Mouse (Mus musculus) hindbrain, embryonic 16.5 days (tissue): ENCODE data around the gene Pdzd4. TPM values are rescaled to one million over a fixed set of nuclear protein-coding genes. Genes with fewer than 3 reads are reported as not detected.
A peak's percentile ranks its signal among the peaks of the same experiment; 100 is the strongest.

Experiments
- ATAC-seq: fragments of 200-750 bp; cut with Nextera tagmentation; 2 replicates; pipeline ENCODE4 v1.8.0; 2017; ENCODE audit warnings: moderate TSS enrichment, moderate library complexity
- H3K27ac ChIP-seq: fragments of 300-500 bp; sonication (generic); 2 replicates; pipeline ENCODE4 v1.5.1; 2014; ENCODE audit warnings: low read depth, mild to moderate bottlenecking, control low read depth, low read length, moderate library complexity
- H3K27me3 ChIP-seq: fragments of 300-500 bp; sonication (generic); replicated peaks from 2 replicates; pipeline ENCODE4 v1.6.1; 2014; ENCODE audit warnings: low read length; ENCODE audit not compliant: control insufficient read depth, insufficient read depth
- H3K36me3 ChIP-seq: fragments of 300-500 bp; sonication (generic); 2 replicates; pipeline ENCODE4 v1.6.1; 2014; ENCODE audit warnings: mild to moderate bottlenecking, low read length, moderate library complexity, mixed read lengths; ENCODE audit not compliant: control insufficient read depth, insufficient read depth
- H3K4me1 ChIP-seq: fragments of 300-500 bp; sonication (generic); 2 replicates; pipeline ENCODE4 v1.6.1; 2014; ENCODE audit warnings: low read depth, low read length; ENCODE audit not compliant: control insufficient read depth, insufficient read depth
- H3K4me2 ChIP-seq: fragments of 300-500 bp; sonication (generic); 2 replicates; pipeline ENCODE4 v1.6.1; 2014; ENCODE audit warnings: mild to moderate bottlenecking, low read length, control low read depth, moderate library complexity
- H3K4me3 ChIP-seq: fragments of 300-500 bp; sonication (generic); 2 replicates; pipeline ENCODE4 v1.5.1; 2014; ENCODE audit warnings: mild to moderate bottlenecking, low read length, control low read depth, moderate library complexity
- H3K9ac ChIP-seq: fragments of 300-500 bp; sonication (generic); 2 replicates; pipeline ENCODE4 v1.6.1; 2014; ENCODE audit warnings: low read depth, mild to moderate bottlenecking, control low read depth, low read length, moderate library complexity
- H3K9me3 ChIP-seq: fragments of 300-500 bp; sonication (generic); 2 replicates; pipeline ENCODE4 v1.6.1; 2014; ENCODE audit warnings: mild to moderate bottlenecking, low read length, moderate library complexity; ENCODE audit not compliant: control insufficient read depth
- WGBS: fragments of 180-500 bp; shearing (Covaris S2); extraction: QIAGEN DNeasy Blood & Tissue Kit; methylation state at CpG from one replicate; pipeline ENCODE4 v1.1.7; 2014; 5-methylcytosine and 5-hydroxymethylcytosine counted together
- polyA plus RNA-seq: library from polyadenylated mRNA; unstranded; fragments of >200 nt; fragmentation: Nextera tagmentation; extraction: Ambion mirVana; gene quantifications from 2 replicates; pipeline ENCODE4 v1.2.1, GENCODE M21; 2015

Pdzd4 gene
- polyA plus RNA-seq, 1 experiment from 2014 or later: 3.1 TPM

DNA sequence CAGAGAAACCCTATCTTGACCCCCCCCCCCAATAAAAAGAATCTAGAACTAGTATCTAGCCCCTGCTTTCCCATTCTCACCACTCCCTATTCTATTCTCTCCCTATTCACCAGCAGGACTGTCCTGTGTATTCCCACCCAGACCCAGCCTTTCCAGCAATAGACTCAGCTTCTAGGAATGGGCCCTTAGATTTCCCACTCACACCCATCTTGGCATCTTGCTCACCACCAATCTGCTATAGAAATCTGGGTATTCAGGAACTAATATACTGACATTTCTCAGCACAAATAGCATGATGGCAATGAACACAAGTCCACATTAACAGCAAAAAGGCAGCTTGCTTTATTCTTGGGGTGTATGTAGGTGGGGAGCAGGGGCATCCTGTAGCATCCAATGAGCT lies 31.7 kb downstream of the Pdzd4 start:
- H3K9ac ChIP-seq: no peak overlapping the region
- no peak for ATAC-seq
- H3K9me3 ChIP-seq: no peaks in the 10 kb centered on the region
- H3K36me3 ChIP-seq: no peaks in the 10 kb centered on the region
- H3K27ac ChIP-seq: no peak overlapping the region
- H3K27me3 ChIP-seq: no peaks in the 10 kb centered on the region
- peaks cover 6% of the 10 kb centered on the region for H3K4me1 ChIP-seq
- H3K4me2 ChIP-seq: no peak overlapping the region
- no peak overlapping the region for H3K4me3 ChIP-seq

DNA sequence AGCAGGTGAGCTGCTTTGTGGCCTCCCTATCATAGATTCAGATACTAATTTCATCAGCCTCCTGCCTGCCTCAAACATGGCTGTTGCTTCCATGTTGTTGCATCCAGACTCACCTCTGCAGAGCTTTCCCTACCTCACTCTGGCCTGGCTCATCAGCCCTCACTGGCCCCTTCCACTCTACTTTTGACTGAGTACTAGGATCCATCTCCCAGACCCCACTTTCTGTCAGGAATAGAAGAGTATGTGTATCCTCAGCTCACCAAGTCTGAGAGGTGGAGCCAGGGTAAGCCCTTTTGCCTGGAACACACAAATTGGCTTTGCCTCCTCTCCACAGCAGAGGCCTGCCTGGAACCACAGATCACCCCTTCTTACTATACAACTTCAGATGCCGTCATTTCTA lies 36.3 kb downstream of the Pdzd4 start:
- Histone ChIP-seq H3K4me3 (no peak overlapping the region), H3K27me3 (no peaks in the 10 kb centered on the region), H3K27ac (no peak overlapping the region), H3K36me3 (no peaks in the 10 kb centered on the region), H3K9me3 (no peaks in the 10 kb centered on the region), H3K9ac (no peak overlapping the region), H3K4me1 (peaks cover 19% of the 10 kb centered on the region), H3K4me2 (no peak overlapping the region; the same call in 1 of the 2 replicates)
- 100% methylated on average over 1 of the region's 1 CpGs for WGBS
- ATAC-seq: no peak

DNA sequence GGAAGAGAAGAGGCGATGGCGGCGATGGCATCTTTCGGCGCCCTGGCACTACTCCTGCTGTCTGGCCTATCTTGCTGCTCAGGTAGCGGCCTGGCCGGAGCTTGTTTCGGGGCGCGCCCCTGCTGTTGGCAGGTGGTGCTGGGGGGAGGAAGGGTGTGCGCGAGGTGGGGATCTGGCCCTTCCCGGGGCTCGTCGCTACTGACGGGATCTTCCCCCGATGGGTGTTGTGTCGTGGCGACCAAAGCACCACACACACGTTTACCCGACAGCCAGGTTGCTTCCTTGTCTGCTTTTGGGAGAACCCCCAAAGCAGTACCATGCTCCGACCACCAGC lies 37.6 kb downstream of the Pdzd4 start:
- Histone ChIP-seq H3K4me3 (peak overlapping the region; percentile 58), H3K4me1 (peaks cover 19% of the 10 kb centered on the region), H3K9me3 (no peaks in the 10 kb centered on the region), H3K27me3 (no peaks in the 10 kb centered on the region), H3K36me3 (0 out of 2 replicates have a peak, but pooled peaks cover 2% of the 10 kb centered on the region), H3K4me2 (peak overlapping the region; percentile 61), H3K9ac (peak overlapping the region; percentile 73), H3K27ac (peak overlapping the region; percentile 60)
- 9% methylated on average over 16 of the region's 22 CpGs for WGBS
- ATAC-seq: no peak; the same call in 1 of the 2 replicates

DNA sequence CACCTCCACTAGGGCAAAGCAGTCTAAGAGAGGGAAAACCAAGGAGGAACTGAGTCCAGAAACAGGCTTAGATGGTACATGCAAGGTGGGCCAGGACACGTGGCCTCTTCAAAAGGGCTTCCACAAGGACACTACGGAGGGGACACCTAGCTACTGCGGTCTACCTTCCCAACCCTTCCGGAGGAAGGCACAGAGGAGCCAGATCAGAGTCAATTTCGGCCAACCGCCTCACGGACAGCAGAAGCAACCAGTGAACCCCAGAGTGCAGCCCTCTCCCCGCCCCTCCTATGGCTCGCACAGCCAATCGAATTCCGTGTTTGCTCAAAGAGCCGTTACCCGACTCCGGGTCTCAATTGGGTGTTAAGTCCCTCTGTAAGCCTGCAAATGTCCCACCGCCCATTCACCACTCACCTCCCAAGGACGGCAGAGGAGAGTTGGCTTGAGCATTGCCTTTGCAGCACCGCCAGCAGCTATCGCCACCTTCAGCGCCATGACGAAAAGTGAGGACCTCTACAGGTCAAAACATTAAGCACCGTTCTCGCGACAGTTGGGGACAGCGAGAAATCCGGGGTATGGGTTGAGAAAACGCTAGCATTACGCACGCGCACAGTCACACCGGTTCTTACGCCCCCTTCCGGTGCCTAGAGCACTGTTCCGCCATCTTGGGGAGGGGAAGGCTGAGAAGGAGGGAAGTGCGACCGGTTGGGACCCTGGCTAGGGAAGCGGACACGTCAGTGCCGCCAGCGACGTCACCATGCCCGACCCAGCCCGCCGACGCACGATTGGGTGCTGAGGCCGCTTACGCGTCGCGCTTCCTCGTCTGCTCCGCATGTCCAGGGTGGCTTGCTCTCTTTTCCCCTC lies 38.2 kb downstream of the Pdzd4 start, which contains the start of the genes Idh3g and Ssr4:
Idh3g (minus strand) TSS at position 534 of the 861 bp plus-strand sequence.
Ssr4 (plus strand) TSS at position 665 of the 861 bp plus-strand sequence.
- 24% methylated on average over 42 of the region's 52 CpGs for WGBS
- Histone ChIP-seq H3K4me3 (peak within 1 kb of the TSS; percentile 58), H3K27me3 (no peaks in the 10 kb centered on the region), H3K9me3 (no peaks in the 10 kb centered on the region), H3K4me2 (peak within 1 kb of the TSS; percentile 70), H3K4me1 (peaks cover 19% of the 10 kb centered on the region), H3K36me3 (0 out of 2 replicates have a peak, but pooled peaks cover 2% of the 10 kb centered on the region), H3K9ac (peak within 1 kb of the TSS; percentile 73), H3K27ac (peak within 1 kb of the TSS; percentile 88)
- ATAC-seq: peak; percentile 97

DNA sequence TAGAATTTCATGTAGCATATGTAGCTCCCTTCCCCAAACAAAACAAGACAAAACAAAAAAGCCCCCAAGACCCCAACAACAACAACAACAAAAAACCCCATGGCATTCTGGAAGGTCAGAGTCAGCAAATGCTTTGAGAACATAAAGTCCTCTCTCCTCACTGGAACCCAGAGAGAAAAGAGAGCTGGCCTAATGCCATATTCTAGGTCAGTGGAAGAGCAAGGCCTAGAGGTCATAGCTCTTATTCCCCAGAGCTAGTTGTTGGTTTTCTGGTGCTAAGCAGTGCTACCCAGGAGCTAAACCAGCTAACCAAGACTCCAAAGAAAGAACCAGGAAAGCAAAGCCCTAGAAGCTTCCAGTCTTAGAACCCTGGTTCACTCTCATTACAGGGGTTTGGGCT lies 39.1 kb downstream of the Pdzd4 start:
- H3K4me1 ChIP-seq: peaks cover 19% of the 10 kb centered on the region
- H3K27me3 ChIP-seq: no peaks in the 10 kb centered on the region
- no peak overlapping the region; the same call in 1 of the 2 replicates for H3K27ac ChIP-seq
- H3K4me3 ChIP-seq: peak overlapping the region; percentile 58
- peak overlapping the region; percentile 70 for H3K4me2 ChIP-seq
- H3K9me3 ChIP-seq: no peaks in the 10 kb centered on the region
- ATAC-seq: no peak
- H3K36me3 ChIP-seq: peaks cover 2% of the 10 kb centered on the region; the same call in 1 of the 2 replicates
- peak overlapping the region; percentile 64 for H3K9ac ChIP-seq

DNA sequence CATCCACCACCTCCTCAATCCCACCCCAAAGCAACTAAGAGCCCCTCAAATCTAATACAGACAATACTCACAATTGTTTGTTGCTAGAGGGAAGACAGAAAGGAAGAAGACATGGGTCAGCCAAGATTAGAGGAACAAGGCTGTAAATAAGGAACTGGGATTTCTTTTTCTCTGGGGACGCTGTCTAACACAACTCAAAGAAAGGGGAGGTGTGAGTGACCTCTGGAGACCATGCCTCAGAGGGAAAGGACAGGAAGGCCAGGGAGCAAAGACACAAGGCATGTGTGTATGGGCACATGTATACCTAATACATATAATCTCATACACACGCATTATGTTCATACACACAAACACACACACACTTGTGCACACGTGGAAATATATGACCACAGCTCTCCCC lies 42.5 kb downstream of the Pdzd4 start:
- 81% methylated on average over 3 of the region's 3 CpGs for WGBS
- peaks cover 16% of the 10 kb centered on the region for H3K36me3 ChIP-seq
- no peak overlapping the region for H3K9ac ChIP-seq
- peaks cover 12% of the 10 kb centered on the region for H3K4me1 ChIP-seq
- H3K4me2 ChIP-seq: no peak overlapping the region
- no peaks in the 10 kb centered on the region for H3K9me3 ChIP-seq
- H3K27ac ChIP-seq: no peak overlapping the region
- no peak for ATAC-seq
- no peaks in the 10 kb centered on the region for H3K27me3 ChIP-seq
- H3K4me3 ChIP-seq: no peak overlapping the region

DNA sequence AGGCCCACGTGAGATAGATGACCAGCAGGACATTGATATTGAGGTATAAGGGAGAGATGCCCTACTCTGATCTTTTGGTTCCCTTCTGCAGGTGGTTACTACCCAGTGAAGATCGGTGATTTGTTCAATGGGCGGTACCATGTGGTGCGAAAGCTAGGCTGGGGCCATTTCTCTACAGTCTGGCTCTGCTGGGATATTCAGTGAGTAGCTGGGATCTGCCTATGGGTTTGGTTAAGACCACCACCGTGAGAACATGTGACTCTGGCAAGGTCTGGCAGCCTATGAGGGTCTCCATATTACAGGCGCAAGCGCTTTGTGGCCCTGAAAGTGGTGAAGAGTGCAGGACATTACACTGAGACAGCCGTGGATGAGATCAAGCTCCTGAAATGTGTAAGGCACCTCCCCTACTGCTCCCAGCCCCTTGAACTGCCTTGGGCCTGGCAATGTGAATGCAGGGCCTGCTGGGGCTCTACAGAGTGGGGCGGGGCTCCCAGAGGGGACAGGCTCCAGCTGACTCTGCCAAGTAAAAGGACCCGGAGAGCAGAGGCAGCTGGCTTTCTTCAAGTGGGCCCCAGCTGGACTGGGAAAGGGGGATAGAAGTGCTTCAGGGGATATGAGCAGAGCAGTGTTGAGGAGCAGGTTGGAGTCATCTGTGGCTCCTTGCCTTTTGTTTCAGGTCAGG lies 49.8 kb downstream of the Pdzd4 start:
- Histone ChIP-seq H3K4me2 (no peak overlapping the region), H3K27ac (no peak overlapping the region), H3K9ac (no peak overlapping the region; the same call in 1 of the 2 replicates), H3K4me3 (no peak overlapping the region), H3K36me3 (peaks cover 8% of the 10 kb centered on the region; the same call in 1 of the 2 replicates), H3K27me3 (no peaks in the 10 kb centered on the region), H3K4me1 (no peaks in the 10 kb centered on the region), H3K9me3 (no peaks in the 10 kb centered on the region)
- peak; percentile 21; the same call in 1 of the 2 replicates for ATAC-seq
- 71% methylated on average over 10 of the region's 10 CpGs for WGBS

DNA sequence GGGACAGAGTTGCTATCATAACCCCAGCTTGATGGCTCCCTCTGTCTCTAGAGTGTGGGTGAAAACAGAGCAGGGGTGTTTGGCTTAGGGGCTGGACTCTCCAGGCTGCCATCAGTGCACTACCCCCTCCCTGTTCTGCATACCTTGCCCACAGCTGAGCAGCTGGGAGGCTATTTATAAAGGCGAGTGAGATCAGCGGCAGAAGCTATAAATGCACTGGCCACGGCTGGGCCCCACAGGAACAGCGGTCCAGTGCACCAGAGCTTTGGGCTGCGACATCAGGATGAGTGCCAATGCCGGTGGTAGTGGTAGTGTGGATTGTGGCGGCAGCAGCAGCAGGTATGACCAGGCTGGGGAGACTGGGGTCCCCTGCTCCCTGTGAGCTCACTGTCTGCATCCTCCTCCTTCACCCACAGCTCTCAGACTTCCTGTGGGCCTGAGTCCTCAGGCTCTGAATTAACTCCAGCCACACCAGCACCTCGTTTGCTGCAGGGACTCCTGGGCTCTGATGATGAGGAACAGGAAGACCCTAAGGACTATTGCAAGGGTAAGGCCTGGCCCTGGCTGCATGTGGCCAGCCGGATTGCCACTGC lies 50.5 kb downstream of the Pdzd4 start, which contains the start of gene Srpk3:
Srpk3 (plus strand) TSS at position 238 of the 593 bp plus-strand sequence.
- no peaks in the 10 kb centered on the region for H3K9me3 ChIP-seq
- no peak within 1 kb of the TSS; the same call in 1 of the 2 replicates for H3K9ac ChIP-seq
- peak; percentile 54; the same call in 1 of the 2 replicates for ATAC-seq
- 39% methylated on average over 9 of the region's 9 CpGs for WGBS
- no peak within 1 kb of the TSS for H3K4me3 ChIP-seq
- peaks cover 5% of the 10 kb centered on the region; the same call in 1 of the 2 replicates for H3K36me3 ChIP-seq
- H3K4me2 ChIP-seq: no peak within 1 kb of the TSS
- H3K27ac ChIP-seq: no peak within 1 kb of the TSS
- no peaks in the 10 kb centered on the region for H3K4me1 ChIP-seq
- no peaks in the 10 kb centered on the region for H3K27me3 ChIP-seq

DNA sequence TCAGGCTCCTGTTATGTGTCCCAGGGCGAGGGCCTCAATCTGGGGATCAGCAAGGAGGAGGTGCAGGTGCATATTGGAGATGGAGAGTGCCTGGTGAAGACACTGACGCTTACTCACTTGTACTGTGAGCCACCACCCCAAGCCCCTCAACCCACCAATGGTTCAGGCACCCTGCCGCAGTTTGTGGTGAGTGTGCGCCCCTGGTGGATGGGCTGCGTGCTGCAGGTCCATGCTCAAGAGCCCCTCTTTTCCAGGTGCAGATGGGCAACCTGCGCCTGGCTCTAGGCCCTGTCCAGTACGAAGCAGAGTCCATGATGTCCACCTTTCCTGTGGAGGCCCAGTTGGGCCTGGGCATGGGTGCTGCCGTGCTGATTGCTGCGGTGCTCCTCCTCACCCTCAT lies 57.5 kb downstream of the Pdzd4 start:
- H3K27ac ChIP-seq: no peak overlapping the region
- no peaks in the 10 kb centered on the region for H3K4me1 ChIP-seq
- ATAC-seq: no peak
- no peaks in the 10 kb centered on the region for H3K36me3 ChIP-seq
- no peaks in the 10 kb centered on the region for H3K9me3 ChIP-seq
- H3K27me3 ChIP-seq: no peaks in the 10 kb centered on the region
- H3K4me3 ChIP-seq: no peak overlapping the region
- no peak overlapping the region for H3K4me2 ChIP-seq
- H3K9ac ChIP-seq: no peak overlapping the region
- 67% methylated on average over 6 of the region's 9 CpGs for WGBS
